Mouse (Mus musculus): ENCODE measurements around the gene Ssxb5. TPM values are rescaled to one million over a fixed set of nuclear protein-coding genes. Genes with fewer than 3 reads are reported as not detected.

The Ssxb5 gene
- not detected for polyA plus RNA-seq (2014; fragmentation: Illumina TruSeq; extraction: RNeasy Lipid Tissue Mini Kit (QIAGEN cat#74804); ENCODE audit: low read depth, low replicate concordance)

GRCm38 (mm10) chrX:8803391-8803790 is at the start of gene Ssxb5:
Ssxb5 (plus strand) TSS chrX:8803691.

GRCm38 (mm10) chrX:8843694-8844093 is 40.2 kb downstream of the Ssxb5 start, which contains the start of gene Gm6592:
Gm6592 (plus strand) TSS chrX:8843994.

Other genes starting within 250 kb of the Ssxb5 start
- not detected for gene Ssxb3, start 211.9 kb upstream of the Ssxb5 start, polyA plus RNA-seq (2014; fragmentation: Illumina TruSeq; extraction: RNeasy Lipid Tissue Mini Kit (QIAGEN cat#74804); ENCODE audit: low read depth, low replicate concordance)
- gene Ssxb8, start 112.8 kb upstream of the Ssxb5 start, polyA plus RNA-seq (2014; fragmentation: Illumina TruSeq; extraction: RNeasy Lipid Tissue Mini Kit (QIAGEN cat#74804); ENCODE audit: low read depth, low replicate concordance) = not detected
- gene Ssx9, start 55.3 kb upstream of the Ssxb5 start, polyA plus RNA-seq (2014; fragmentation: Illumina TruSeq; extraction: RNeasy Lipid Tissue Mini Kit (QIAGEN cat#74804); ENCODE audit: low read depth, low replicate concordance) = not detected
- gene Gm6592, start 40.3 kb downstream of the Ssxb5 start, polyA plus RNA-seq (2014; fragmentation: Illumina TruSeq; extraction: RNeasy Lipid Tissue Mini Kit (QIAGEN cat#74804); ENCODE audit: low read depth, low replicate concordance) = not detected
- gene Gm5751, start 70.6 kb downstream of the Ssxb5 start, polyA plus RNA-seq (2014; fragmentation: Illumina TruSeq; extraction: RNeasy Lipid Tissue Mini Kit (QIAGEN cat#74804); ENCODE audit: low read depth, low replicate concordance) = not detected
- 0.82 TPM for gene B630019K06Rik, start 88.7 kb downstream of the Ssxb5 start, polyA plus RNA-seq (2014; fragmentation: Illumina TruSeq; extraction: RNeasy Lipid Tissue Mini Kit (QIAGEN cat#74804); ENCODE audit: low read depth, low replicate concordance)
- not detected for gene Fthl17b, start 159.3 kb downstream of the Ssxb5 start, polyA plus RNA-seq (2014; fragmentation: Illumina TruSeq; extraction: RNeasy Lipid Tissue Mini Kit (QIAGEN cat#74804); ENCODE audit: low read depth, low replicate concordance)
- not detected for gene Fthl17c, start 172.9 kb downstream of the Ssxb5 start, polyA plus RNA-seq (2014; fragmentation: Illumina TruSeq; extraction: RNeasy Lipid Tissue Mini Kit (QIAGEN cat#74804); ENCODE audit: low read depth, low replicate concordance)
- not detected for gene Fthl17d, start 183.1 kb downstream of the Ssxb5 start, polyA plus RNA-seq (2014; fragmentation: Illumina TruSeq; extraction: RNeasy Lipid Tissue Mini Kit (QIAGEN cat#74804); ENCODE audit: low read depth, low replicate concordance)
- not detected for gene Fthl17e, start 229.8 kb downstream of the Ssxb5 start, polyA plus RNA-seq (2014; fragmentation: Illumina TruSeq; extraction: RNeasy Lipid Tissue Mini Kit (QIAGEN cat#74804); ENCODE audit: low read depth, low replicate concordance)

All from liver, adult 10 weeks (tissue).